Mouse (Mus musculus) cerebellum, postnatal 36 days (tissue): ENCODE data around the gene Olfr578.

Source experiments
- DNase-seq, 2 experiments: peaks; one replicate each; pipeline ENCODE4 v3.0.0; 2021 to 2022; ENCODE audit warnings: mixed read lengths in 2 of 2

Olfr578 gene

DNA sequence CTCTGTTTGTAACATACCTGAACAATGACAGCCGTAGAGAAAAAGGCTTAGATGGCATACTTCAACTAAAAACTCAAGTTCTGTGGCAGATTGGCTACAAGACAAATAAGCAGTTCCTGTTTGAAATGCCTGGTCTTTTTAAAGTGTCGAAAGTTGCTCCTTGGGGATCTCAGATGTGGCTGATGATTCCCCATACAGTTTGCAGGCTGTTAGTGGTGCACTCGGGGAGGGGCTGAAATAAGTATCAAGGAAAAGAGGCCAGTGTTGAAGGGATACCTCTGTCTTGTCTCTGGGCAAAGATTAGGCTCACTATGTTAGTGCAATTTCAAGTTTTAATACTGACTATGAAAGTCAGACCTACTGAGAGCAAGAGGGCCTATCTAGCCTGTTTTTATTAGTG, at the start of gene Olfr578:
TSS of gene Olfr578 (minus strand) at position 101 of the 400 bp plus-strand sequence.
- DNase-seq: no peak

GRCm38 (mm10) chr7:103037724-103038123, 48.6 kb upstream of the Olfr578 start, which contains the start of gene Olfr582:
Olfr582 (plus strand) TSS chr7:103038024.
- no peak for DNase-seq

- no peak for DNase-seq
These were observed 13.3 kb downstream of the Olfr578 start, which contains the start of gene Olfr577 for GRCm38 (mm10) chr7:102975843-102976242. Olfr577 (minus strand) TSS chr7:102975943.

DNA sequence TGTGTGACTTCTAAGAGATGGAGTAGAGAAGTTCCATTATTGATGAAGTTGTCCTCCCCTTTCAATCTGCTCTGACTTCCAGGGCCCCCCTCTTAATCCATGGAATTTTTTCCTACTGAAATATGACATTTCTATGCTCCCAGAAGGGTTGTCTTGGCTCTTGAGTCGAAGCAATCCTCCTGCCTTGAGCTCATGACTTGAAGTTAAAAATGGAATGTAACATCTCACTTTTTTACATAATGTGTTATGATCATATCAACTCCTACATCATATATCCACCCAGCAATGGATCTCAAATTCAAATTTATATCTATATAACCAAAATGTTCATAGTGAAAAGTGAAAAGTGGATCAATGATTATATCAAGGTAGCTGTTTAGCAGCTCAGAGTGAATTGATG, 14.7 kb downstream of the Olfr578 start:
- no peak for DNase-seq

GRCm38 (mm10) chr7:102962360-102962759, 26.8 kb downstream of the Olfr578 start, which contains the start of gene Olfr576:
Olfr576 (plus strand) TSS chr7:102962660.
- no peak for DNase-seq

- no peak for DNase-seq
These were observed 30.5 kb downstream of the Olfr578 start, which contains the start of gene Olfr575 for GRCm38 (mm10) chr7:102958593-102958992. Olfr575 (minus strand) TSS chr7:102958775.

DNA sequence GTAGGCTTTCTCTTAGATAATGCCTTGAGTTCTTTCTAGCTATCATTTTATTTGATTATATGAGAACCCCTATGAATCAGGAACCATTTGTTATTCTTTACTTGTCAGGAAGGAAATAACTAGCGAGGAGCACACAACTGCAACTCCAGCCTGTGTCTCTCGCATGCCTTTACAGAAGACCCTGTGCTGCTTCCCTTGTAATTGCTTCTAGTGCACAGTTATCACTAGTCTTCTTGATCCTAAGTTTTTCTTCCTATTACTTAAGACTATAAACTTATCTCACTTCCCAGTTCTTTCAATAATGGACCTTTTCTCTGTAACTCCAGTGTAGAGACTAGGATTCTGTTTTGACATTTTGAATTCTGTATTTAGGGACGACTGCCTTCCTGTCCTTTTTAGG, 31.0 kb downstream of the Olfr578 start:
- no peak for DNase-seq

DNA sequence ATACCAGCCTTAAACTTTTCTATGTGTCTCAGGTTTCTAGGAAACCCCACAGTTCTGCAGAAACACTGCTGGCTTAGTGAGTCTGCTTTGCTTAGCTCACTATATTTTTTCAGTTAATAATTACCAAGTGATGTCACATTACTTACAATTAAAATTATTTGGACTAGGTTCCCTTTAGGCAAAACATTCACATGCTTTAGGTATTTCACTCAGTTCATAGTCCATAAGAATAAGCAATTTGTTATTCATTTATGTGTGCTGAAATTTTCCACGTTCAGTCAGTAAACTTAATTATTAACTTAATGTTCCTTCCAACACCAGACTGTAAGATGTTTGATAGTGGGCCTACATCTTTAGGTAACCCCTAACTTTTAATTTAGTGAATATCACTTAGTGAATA, 38.4 kb downstream of the Olfr578 start:
- DNase-seq: no peak

DNA sequence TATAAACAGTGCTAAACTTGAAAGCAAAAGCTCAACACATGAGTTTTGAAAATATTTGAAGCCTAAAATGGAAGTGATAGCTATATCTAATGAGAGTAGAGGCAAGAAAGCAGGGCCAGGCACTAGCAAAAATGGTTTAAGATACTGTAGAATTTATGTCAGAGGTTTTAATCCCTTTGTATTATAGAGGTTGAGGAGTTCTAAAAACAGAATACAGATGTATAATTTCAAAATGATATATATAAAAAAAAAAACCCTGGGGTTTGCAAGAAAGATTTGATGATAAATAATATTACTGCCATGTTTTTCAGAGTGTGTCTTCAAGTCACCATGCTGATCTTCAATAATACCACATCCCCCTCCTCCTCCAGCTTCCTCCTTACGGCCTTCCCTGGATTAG, 41.0 kb downstream of the Olfr578 start, which contains the start of gene Olfr574:
TSS of gene Olfr574 (plus strand) at position 301 of the 400 bp plus-strand sequence.
- DNase-seq: no peak

DNA sequence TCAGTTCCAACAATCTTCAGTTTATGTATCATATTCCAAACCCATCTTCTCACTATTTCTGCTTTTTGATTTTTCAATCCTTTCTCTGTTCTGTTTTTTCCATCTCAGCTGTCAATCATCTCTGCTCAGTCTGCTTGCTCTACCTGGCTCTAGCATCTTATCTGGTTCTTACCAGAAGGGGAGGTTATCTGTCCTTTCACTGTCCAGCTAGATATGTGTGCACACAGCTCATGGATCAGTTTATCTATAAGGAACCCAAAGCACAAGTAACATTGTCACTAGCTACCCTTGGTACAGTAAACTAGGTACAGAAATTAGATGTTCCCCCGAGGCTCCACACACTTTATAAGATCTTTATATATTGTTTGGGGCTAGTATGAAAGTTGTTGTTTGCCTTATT, 45.7 kb downstream of the Olfr578 start:
- DNase-seq: no peak

- no peak for DNase-seq
These were observed 46.6 kb downstream of the Olfr578 start, which contains the start of gene Olfr573-ps1 for GRCm38 (mm10) chr7:102942475-102942874. Olfr573-ps1 (minus strand) TSS chr7:102942575.
